Mouse (Mus musculus) lung, embryonic 15.5 days (tissue): ENCODE results near the gene Arfgap3. TPM values are rescaled to one million over a fixed set of nuclear protein-coding genes. Genes with fewer than 3 reads are reported as not detected.

Source experiments
- ATAC-seq: fragments of 200-750 bp; cut with Nextera tagmentation; 2 replicates; pipeline ENCODE4 v1.8.0; 2017; ENCODE audit warnings: moderate number of reproducible peaks, borderline replicate concordance; ENCODE audit not compliant: low FRiP score, low TSS enrichment; ENCODE audit errors: extremely low read depth
- H3K27ac ChIP-seq: fragments of 300-500 bp; sonication (generic); 2 replicates; pipeline ENCODE4 v1.5.1; 2015; ENCODE audit warnings: moderate library complexity, mild to moderate bottlenecking, inconsistent platforms
- H3K27me3 ChIP-seq: fragments of 300-500 bp; sonication (generic); 2 replicates; pipeline ENCODE4 v1.6.1; 2015; ENCODE audit warnings: inconsistent platforms
- H3K36me3 ChIP-seq: fragments of 300-500 bp; sonication (generic); 2 replicates; pipeline ENCODE4 v1.6.1; 2015; ENCODE audit warnings: inconsistent platforms
- H3K4me1 ChIP-seq: fragments of 300-500 bp; sonication (generic); 2 replicates; pipeline ENCODE4 v1.6.1; 2015; ENCODE audit warnings: inconsistent platforms
- H3K4me2 ChIP-seq: fragments of 300-500 bp; sonication (generic); 2 replicates; pipeline ENCODE4 v1.6.1; 2015; ENCODE audit warnings: inconsistent platforms, mild to moderate bottlenecking, moderate library complexity
- H3K4me3 ChIP-seq: fragments of 300-500 bp; sonication (generic); 2 replicates; pipeline ENCODE4 v1.5.1; 2015; ENCODE audit warnings: mild to moderate bottlenecking, inconsistent platforms
- H3K9ac ChIP-seq: fragments of 300-500 bp; sonication (generic); 2 replicates; pipeline ENCODE4 v1.6.1; 2015; ENCODE audit warnings: inconsistent platforms
- H3K9me3 ChIP-seq: fragments of 300-500 bp; sonication (generic); 2 replicates; pipeline ENCODE4 v1.6.1; 2016; ENCODE audit warnings: inconsistent platforms
- WGBS: fragments of 180-500 bp; shearing (Covaris S2); methylation state at CpG from one replicate; pipeline ENCODE4 v1.1.7; 2015; 5-methylcytosine and 5-hydroxymethylcytosine counted together
- polyA plus RNA-seq: library from polyadenylated mRNA; unstranded; fragments of >200 nt; fragmentation: Nextera tagmentation; extraction: Ambion mirVana; gene quantifications from 2 replicates; pipeline ENCODE4 v1.2.1, GENCODE M21; 2015

Gene Arfgap3
- polyA plus RNA-seq, 1 experiment from 2014 or later, result 43.9 TPM

- H3K9me3 ChIP-seq, result no peaks in the 10 kb centered on the region
- no peak overlapping the region for H3K9ac ChIP-seq
- H3K4me3 ChIP-seq, result no peak overlapping the region
- 0 out of 2 replicates have a peak, but pooled peaks cover 4% of the 10 kb centered on the region for H3K4me1 ChIP-seq
- no peaks in the 10 kb centered on the region for H3K36me3 ChIP-seq
- H3K4me2 ChIP-seq, result no peak overlapping the region
- ATAC-seq, result no peak
- 9% methylated on average over 1 of the region's 1 CpGs for WGBS
- H3K27ac ChIP-seq, result no peak overlapping the region
- H3K27me3 ChIP-seq, result no peaks in the 10 kb centered on the region
Measured at GRCm38 (mm10) chr15:83265269-83265668, 84.8 kb downstream of the Arfgap3 start.

- H3K4me3 ChIP-seq, result no peak overlapping the region
- no peak overlapping the region for H3K9ac ChIP-seq
- WGBS, result 72% methylated on average over 5 of the region's 5 CpGs
- H3K27ac ChIP-seq, result no peak overlapping the region
- H3K4me2 ChIP-seq, result no peak overlapping the region
- no peaks in the 10 kb centered on the region for H3K36me3 ChIP-seq
- H3K4me1 ChIP-seq, result 0 out of 2 replicates have a peak, but pooled peaks cover 3% of the 10 kb centered on the region
- H3K27me3 ChIP-seq, result no peaks in the 10 kb centered on the region
- no peaks in the 10 kb centered on the region for H3K9me3 ChIP-seq
- no peak for ATAC-seq
Measured at GRCm38 (mm10) chr15:83263405-83263804, 86.6 kb downstream of the Arfgap3 start.

GRCm38 (mm10) chr15:83257906-83258305 lies 92.1 kb downstream of the Arfgap3 start:
- no peaks in the 10 kb centered on the region for H3K36me3 ChIP-seq
- 51% methylated on average over 13 of the region's 13 CpGs for WGBS
- H3K4me2 ChIP-seq, result peak overlapping the region; percentile 14; the same call in 1 of the 2 replicates
- H3K27me3 ChIP-seq, result peaks cover 2% of the 10 kb centered on the region
- ATAC-seq, result no peak
- no peak overlapping the region for H3K27ac ChIP-seq
- no peak overlapping the region for H3K4me3 ChIP-seq
- no peaks in the 10 kb centered on the region for H3K9me3 ChIP-seq
- no peak overlapping the region for H3K9ac ChIP-seq
- H3K4me1 ChIP-seq, result no peaks in the 10 kb centered on the region; the same call in 1 of the 2 replicates

- no peak overlapping the region for H3K27ac ChIP-seq
- WGBS, result 70% methylated on average over 4 of the region's 4 CpGs
Measured at GRCm38 (mm10) chr15:83256491-83256890, 93.6 kb downstream of the Arfgap3 start.

GRCm38 (mm10) chr15:83255944-83256343 lies 94.1 kb downstream of the Arfgap3 start:
- Histone ChIP-seq H3K4me1 (peaks cover 8% of the 10 kb centered on the region), H3K9me3 (no peaks in the 10 kb centered on the region), H3K4me2 (no peak overlapping the region), H3K27me3 (peaks cover 22% of the 10 kb centered on the region), H3K9ac (no peak overlapping the region), H3K4me3 (no peak overlapping the region), H3K36me3 (no peaks in the 10 kb centered on the region), H3K27ac (no peak overlapping the region)
- 77% methylated on average over 7 of the region's 7 CpGs for WGBS
- ATAC-seq, result no peak

More at GRCm38 (mm10) chr15:83256491-83256890, 93.6 kb downstream of the Arfgap3 start:
- H3K4me2 ChIP-seq, result no peak overlapping the region
- peaks cover 3% of the 10 kb centered on the region for H3K4me1 ChIP-seq
- no peak overlapping the region for H3K9ac ChIP-seq
- no peak for ATAC-seq
- peaks cover 16% of the 10 kb centered on the region for H3K27me3 ChIP-seq
- H3K4me3 ChIP-seq, result no peak overlapping the region
- no peaks in the 10 kb centered on the region for H3K9me3 ChIP-seq
- no peaks in the 10 kb centered on the region for H3K36me3 ChIP-seq

GRCm38 (mm10) chr15:83255191-83255782 lies 94.8 kb downstream of the Arfgap3 start:
- H3K9ac ChIP-seq, result no peak overlapping the region
- no peak overlapping the region for H3K27ac ChIP-seq
- no peaks in the 10 kb centered on the region for H3K9me3 ChIP-seq
- 86% methylated on average over 4 of the region's 4 CpGs for WGBS
- H3K4me2 ChIP-seq, result no peak overlapping the region
- ATAC-seq, result no peak
- peaks cover 29% of the 10 kb centered on the region for H3K27me3 ChIP-seq
- peaks cover 11% of the 10 kb centered on the region for H3K4me1 ChIP-seq
- H3K4me3 ChIP-seq, result no peak overlapping the region
- H3K36me3 ChIP-seq, result no peaks in the 10 kb centered on the region

- 47% methylated on average over 10 of the region's 10 CpGs for WGBS
- Histone ChIP-seq H3K27ac (no peak overlapping the region), H3K4me1 (peaks cover 11% of the 10 kb centered on the region)
Measured at GRCm38 (mm10) chr15:83254372-83255070, 95.5 kb downstream of the Arfgap3 start.

GRCm38 (mm10) chr15:83252060-83252459 lies 98.0 kb downstream of the Arfgap3 start:
- Histone ChIP-seq H3K9ac (no peak overlapping the region), H3K4me3 (no peak overlapping the region), H3K4me1 (peaks cover 11% of the 10 kb centered on the region), H3K9me3 (no peaks in the 10 kb centered on the region), H3K27me3 (peaks cover 35% of the 10 kb centered on the region), H3K27ac (no peak overlapping the region), H3K36me3 (no peaks in the 10 kb centered on the region), H3K4me2 (no peak overlapping the region)
- ATAC-seq, result no peak
- 52% methylated on average over 14 of the region's 14 CpGs for WGBS

More at GRCm38 (mm10) chr15:83254372-83255070, 95.5 kb downstream of the Arfgap3 start:
- Histone ChIP-seq H3K4me3 (no peak overlapping the region), H3K36me3 (no peaks in the 10 kb centered on the region), H3K4me2 (no peak overlapping the region), H3K27me3 (peaks cover 35% of the 10 kb centered on the region), H3K9ac (no peak overlapping the region), H3K9me3 (no peaks in the 10 kb centered on the region)
- no peak for ATAC-seq

- 2% methylated on average over 66 of the region's 66 CpGs for WGBS
- H3K27me3 ChIP-seq, result peaks cover 35% of the 10 kb centered on the region
Measured at GRCm38 (mm10) chr15:83251176-83252004, 98.7 kb downstream of the Arfgap3 start, which contains the start of gene A4galt. TSS of gene A4galt (minus strand) at chr15:83251774.

GRCm38 (mm10) chr15:83250651-83251175 lies 99.3 kb downstream of the Arfgap3 start:
- H3K4me3 ChIP-seq, result peak overlapping the region; percentile 53
- peak overlapping the region; percentile 43 for H3K9ac ChIP-seq
- no peak overlapping the region for H3K27ac ChIP-seq
- H3K4me2 ChIP-seq, result peak overlapping the region; percentile 96
- no peak for ATAC-seq
- WGBS, result 1% methylated on average over 20 of the region's 20 CpGs
- no peaks in the 10 kb centered on the region for H3K36me3 ChIP-seq
- H3K9me3 ChIP-seq, result no peaks in the 10 kb centered on the region
- peaks cover 11% of the 10 kb centered on the region for H3K4me1 ChIP-seq
- H3K27me3 ChIP-seq, result peaks cover 35% of the 10 kb centered on the region

More at GRCm38 (mm10) chr15:83251176-83252004, 98.7 kb downstream of the Arfgap3 start, which contains the start of gene A4galt:
- Histone ChIP-seq H3K27ac (no peak within 1 kb of the TSS; the same call in 1 of the 2 replicates), H3K4me2 (peak within 1 kb of the TSS; percentile 96), H3K9ac (peak within 1 kb of the TSS; percentile 43), H3K4me3 (peak within 1 kb of the TSS; percentile 53), H3K4me1 (peaks cover 11% of the 10 kb centered on the region), H3K9me3 (no peaks in the 10 kb centered on the region), H3K36me3 (no peaks in the 10 kb centered on the region)
- peak; percentile 56 for ATAC-seq
